Mouse (Mus musculus): Measurements from ENCODE around the gene Bcor.

DNA sequence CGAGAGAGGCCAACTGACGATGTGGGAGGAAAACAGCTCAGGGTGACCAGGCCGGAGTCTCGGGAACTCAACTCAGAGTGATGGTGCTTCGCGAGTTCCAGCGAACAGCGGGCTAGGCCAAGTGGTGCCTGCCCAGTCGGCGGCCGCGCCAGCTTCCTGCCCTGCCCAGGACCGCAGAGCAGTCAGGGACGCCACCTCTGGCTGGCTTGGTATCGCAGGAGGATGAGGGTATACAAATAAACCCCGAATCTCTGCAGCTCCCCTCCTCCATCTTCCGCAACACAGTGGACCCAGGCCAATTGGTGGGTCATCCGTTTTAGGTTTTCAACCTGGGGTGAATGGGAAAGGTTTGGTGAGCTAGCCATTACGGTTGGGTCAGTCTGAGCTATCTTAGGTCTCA is 25.6 kb downstream of the Bcor start:
- peak; percentile 56 for TF ChIP-seq RAD21 (IDR thresholded peaks at IDR 0.05; ENCODE audit: low read depth, low read length)
- no peak for TF ChIP-seq CHD2 (IDR thresholded peaks at IDR 0.05; ENCODE audit: low read length)
- TF ChIP-seq HCFC1 (IDR thresholded peaks at IDR 0.05; ENCODE audit: low read depth, low read length): peak; percentile 38; the same call in 1 of the 2 replicates
- no peak for TF ChIP-seq POLR2A (IDR thresholded peaks at IDR 0.05; ENCODE audit: control insufficient read depth in 1 of 2, insufficient read depth in 1 of 2, low read depth in 1 of 2, low read length in 2 of 2, poor library complexity in 1 of 2)
- TF ChIP-seq CTCF (IDR thresholded peaks at IDR 0.05 in 2 of 3, conservative IDR thresholded peaks at IDR 0.05 in 1 of 3; ENCODE audit: control insufficient read depth in 1 of 3, insufficient read depth in 1 of 3, low read depth in 2 of 3, low read length in 3 of 3, poor library complexity in 1 of 3, severe bottlenecking in 1 of 3): peak; percentile 31 to 60 (median 50); a peak in 5 of 6 replicates
- no peak for TF ChIP-seq EP300 (IDR thresholded peaks at IDR 0.05; ENCODE audit: low read depth in 1 of 2, low read length in 2 of 2)
- TF ChIP-seq TAL1 (IDR thresholded peaks at IDR 0.05; ENCODE audit: low read length): no peak
- TF ChIP-seq KAT2A (conservative IDR thresholded peaks at IDR 0.05; ENCODE audit: low read depth, low read length): no peak
- TF ChIP-seq ZKSCAN1 (IDR thresholded peaks at IDR 0.05; ENCODE audit: low read depth, low read length): no peak
- no peak for TF ChIP-seq MAFK (IDR thresholded peaks at IDR 0.05; ENCODE audit: borderline replicate concordance, low read depth, low read length)
- no peak for TF ChIP-seq SIN3A (IDR thresholded peaks at IDR 0.05; ENCODE audit: low read length)
- peak; percentile 32; the same call in 1 of the 2 replicates for TF ChIP-seq NELFE (IDR thresholded peaks at IDR 0.05; ENCODE audit: low read depth, low read length)
- TF ChIP-seq TCF12 (IDR thresholded peaks at IDR 0.05; ENCODE audit: low read depth, low read length): peak; percentile 32; the same call in 1 of the 2 replicates
